ENCODE assay signal across 8 mouse cellular contexts in genomic region chr1:136325933-136326332, GRCm38 (mm10). TPM values are rescaled to one million over a fixed set of nuclear protein-coding genes. Genes with fewer than 3 reads are reported as not detected.
A peak's percentile ranks its signal among the peaks of the same experiment; 100 is the strongest.
DNase-seq lines count a peak whose midpoint lies in the region; ATAC-seq lines count a peak whose summit lies in the region.
"Had no signal": no experiment of that assay in that cellular context is flagged by ENCODE, and none has a peak within 500 bp of the region (broad histone marks: within the 10 kb centered on the region; RNA-seq: fewer than 3 reads in every experiment).

No protein-coding gene starts in this region.

- H3K9me3 ChIP-seq in neural tube, embryonic 13.5 days = no peaks in the 10 kb centered on the region
- no peaks in the 10 kb centered on the region for H3K9me3 ChIP-seq in embryonic facial prominence, embryonic 14.5 days (ENCODE audit: control insufficient read depth, low read length)

- WGBS in neural tube, embryonic 13.5 days = 27% methylated on average over 4 of the region's 4 CpGs
- 27% methylated on average over 4 of the region's 4 CpGs for WGBS in embryonic facial prominence, embryonic 14.5 days

- H3K27ac ChIP-seq in neural tube, embryonic 13.5 days (replicated peaks) = peak overlapping the region; percentile 65
- H3K27ac ChIP-seq in embryonic facial prominence, embryonic 14.5 days (replicated peaks; ENCODE audit: low read depth, low read length) = peak overlapping the region; percentile 44; the same call in 1 of the 2 replicates

- H3K36me3 ChIP-seq in neural tube, embryonic 13.5 days = peaks cover 21% of the 10 kb centered on the region
- peaks cover 23% of the 10 kb centered on the region for H3K36me3 ChIP-seq in embryonic facial prominence, embryonic 14.5 days (ENCODE audit: control insufficient read depth, insufficient read depth, low read length)

- no peak for ATAC-seq in neural tube, embryonic 13.5 days (ENCODE audit: low read depth)
- no peak for ATAC-seq in embryonic facial prominence, embryonic 14.5 days (ENCODE audit: low read depth)
- no peak for ATAC-seq in monocyte, adult 5-6 weeks (replicated peaks; ENCODE audit: insufficient number of reproducible peaks, low FRiP score, low TSS enrichment, poor library complexity, severe bottlenecking)

- no peaks in the 10 kb centered on the region for H3K27me3 ChIP-seq in neural tube, embryonic 13.5 days
- no peaks in the 10 kb centered on the region for H3K27me3 ChIP-seq in embryonic facial prominence, embryonic 14.5 days (replicated peaks; ENCODE audit: control insufficient read depth, insufficient read depth, low read length)

- H3K4me2 ChIP-seq in neural tube, embryonic 13.5 days = no peak overlapping the region
- no peak overlapping the region for H3K4me2 ChIP-seq in embryonic facial prominence, embryonic 14.5 days (ENCODE audit: low read depth, low read length)

- H3K4me1 ChIP-seq in neural tube, embryonic 13.5 days (replicated peaks) = peaks cover 26% of the 10 kb centered on the region
- H3K4me1 ChIP-seq in embryonic facial prominence, embryonic 14.5 days (ENCODE audit: control insufficient read depth, insufficient read depth, low read length) = peaks cover 11% of the 10 kb centered on the region

- no peak overlapping the region for H3K4me3 ChIP-seq in neural tube, embryonic 13.5 days
- H3K4me3 ChIP-seq in embryonic facial prominence, embryonic 14.5 days (ENCODE audit: low read depth, low read length) = no peak overlapping the region
- H3K4me3 ChIP-seq: megakaryocyte, embryonic 14.5 days had no signal

- H3K9ac ChIP-seq in neural tube, embryonic 13.5 days = no peak overlapping the region
- H3K9ac ChIP-seq in embryonic facial prominence, embryonic 14.5 days (ENCODE audit: low read depth, low read length) = peak overlapping the region; percentile 14; the same call in 1 of the 2 replicates

- intact Hi-C loops in heart, postnatal 14 days (cut with DNase I) = no loop called here

- no peak for DNase-seq in neural tube, embryonic 10.5 days (ENCODE audit: extremely low spot score, low spot score)
- peak; percentile 33 for DNase-seq in embryonic facial prominence, embryonic 14.5 days (ENCODE audit: low spot score)
- DNase-seq in heart, postnatal 14 days = peak; percentile 21 to 53
- DNase-seq in lung, postnatal 25 days (ENCODE audit: low spot score) = peak; percentile 41
- DNase-seq in layer of hippocampus, adult 11-12 months (ENCODE audit: low spot score) = no peak

RNA-seq across cellular contexts. Expression of gene Camsap2, which starts 20.0 kb away (rescaled TPM):
- 27.5 and 30.1 TPM in 2 replicates for polyA plus RNA-seq in neural tube, embryonic 13.5 days (2015; fragmentation: Nextera tagmentation; extraction: Ambion mirVana)
- 18.4 and 20.3 TPM in 2 replicates for polyA plus RNA-seq in embryonic facial prominence, embryonic 14.5 days (2014; fragmentation: Nextera tagmentation; extraction: Ambion mirVana)
- 10 to 100 TPM; 27.0 to 27.8 TPM for total RNA-seq in heart, postnatal 14 days (2021)
- total RNA-seq in monocyte, adult 5-6 weeks (2017) = 25.1 to 39.6 TPM (median 31.9 TPM) in 3 replicates

Comparison
In these comparisons a context has a peak if more than half of its experiments do, and no peak if none do; other contexts are left out.
1. DNase-seq: peak in embryonic facial prominence, embryonic 14.5 days (single experiment), heart, postnatal 14 days (2 of 2) and lung, postnatal 25 days (single experiment); none in neural tube, embryonic 10.5 days (single experiment) and layer of hippocampus, adult 11-12 months (single experiment).